Mouse (Mus musculus): ENCODE data around the gene Zcchc24.

The Zcchc24 gene

GRCm38 (mm10) chr14:25774100-25774499 lies 5.3 kb upstream of the Zcchc24 start:
- DNase-seq, result no peak

GRCm38 (mm10) chr14:25773039-25773438 lies 4.2 kb upstream of the Zcchc24 start:
- no peak for DNase-seq

DNA sequence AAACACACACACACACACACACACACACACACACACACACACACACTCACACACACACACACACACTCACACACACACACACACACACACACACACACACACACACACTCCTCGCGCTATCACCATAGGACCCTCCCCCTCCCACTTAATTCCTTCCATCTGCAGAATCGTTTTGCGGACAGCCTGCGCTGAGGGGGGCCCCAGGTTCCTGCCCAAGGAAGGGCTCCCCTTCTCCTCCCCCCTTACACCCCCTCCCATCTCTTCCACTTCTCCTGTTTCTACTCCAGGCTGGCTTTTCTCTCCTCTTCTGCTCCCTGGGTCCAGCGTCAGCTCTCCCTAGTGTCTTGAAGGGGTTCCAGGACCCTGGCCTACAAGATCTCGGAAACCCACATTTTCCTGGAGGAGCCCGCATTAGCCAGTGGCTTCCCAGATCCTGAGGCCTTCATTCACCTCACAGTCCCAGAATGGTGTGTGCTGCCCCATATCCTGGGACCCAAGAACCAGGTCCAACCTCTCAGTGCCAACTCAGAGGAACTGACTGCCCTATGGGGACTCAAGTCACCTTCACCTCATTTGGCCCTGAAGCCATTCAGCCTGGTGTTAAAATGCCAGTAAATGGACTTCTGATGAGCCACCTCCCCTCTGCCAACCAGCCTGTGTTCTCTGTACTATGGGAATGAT lies 927 bp upstream of the Zcchc24 start:
- no peak for DNase-seq

GRCm38 (mm10) chr14:25768261-25768893 lies 462 bp downstream of the Zcchc24 start:
- DNase-seq, result no peak

DNA sequence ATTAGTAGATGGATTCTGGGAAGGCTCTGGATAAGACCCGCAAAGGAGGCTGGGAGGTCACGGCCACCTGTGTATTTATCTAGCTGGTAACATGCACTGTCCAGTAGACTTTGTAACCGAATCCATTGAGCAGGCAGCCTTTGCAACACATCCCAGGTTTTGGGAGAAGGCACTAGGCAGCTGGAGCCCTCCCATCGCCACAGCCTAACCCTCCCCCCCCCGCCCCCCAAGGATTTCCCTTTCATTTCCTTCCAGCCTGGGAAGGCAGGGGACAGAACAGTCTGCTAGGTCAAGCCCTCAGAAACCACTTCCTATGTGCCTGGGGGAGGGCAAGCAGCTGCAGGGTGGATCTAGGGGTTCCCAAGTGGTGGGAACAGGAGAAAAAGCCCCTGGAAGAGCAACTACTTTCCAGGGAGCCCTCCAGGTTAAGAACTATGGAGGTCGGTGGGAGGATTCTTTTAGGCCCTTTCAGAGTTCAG lies 1.1 kb downstream of the Zcchc24 start:
- no peak for DNase-seq

GRCm38 (mm10) chr14:25766441-25766840 lies 2.4 kb downstream of the Zcchc24 start:
- no peak for DNase-seq

DNA sequence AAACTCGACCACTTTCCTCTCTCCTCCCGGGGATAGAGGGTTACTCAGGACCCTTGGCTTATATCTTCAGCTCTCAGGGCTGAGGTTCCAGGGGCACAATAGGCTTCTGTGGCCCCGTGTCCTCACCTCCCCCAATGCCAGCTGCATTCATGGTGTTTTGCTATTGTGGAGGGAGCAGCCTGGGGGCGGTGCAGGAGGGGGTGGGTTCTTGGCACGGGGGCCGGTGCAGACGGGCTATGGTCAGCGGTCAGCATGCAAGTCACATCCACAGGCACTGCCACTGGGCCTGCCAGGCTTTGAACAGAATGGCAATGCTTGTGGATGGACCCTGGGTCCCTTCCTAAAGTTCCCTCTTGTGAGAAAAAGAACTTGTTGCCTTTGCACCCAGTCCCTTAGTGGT lies 2.9 kb downstream of the Zcchc24 start:
- DNase-seq, result peak; percentile 56

- no peak for DNase-seq
Observed at GRCm38 (mm10) chr14:25765146-25765545, 3.7 kb downstream of the Zcchc24 start.

DNA sequence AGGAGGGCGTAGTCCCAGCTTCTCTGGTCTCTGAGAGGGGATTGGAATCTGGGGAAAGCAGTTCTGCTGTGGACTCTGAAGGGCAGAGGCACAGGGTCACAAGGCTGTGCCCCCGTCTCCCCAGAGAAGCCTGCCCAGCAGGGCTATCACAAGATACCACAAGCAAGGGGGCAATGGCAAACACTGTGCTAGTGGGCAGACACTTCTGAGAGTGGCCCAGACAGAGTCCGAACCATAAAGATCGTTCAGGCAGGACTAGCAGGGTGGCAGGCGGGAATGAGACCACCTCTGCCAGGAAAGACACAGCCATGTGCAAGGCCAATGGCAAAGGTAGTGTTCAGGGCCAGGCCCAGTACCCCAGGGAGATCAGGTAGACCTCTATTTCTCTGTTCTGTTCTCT lies 7.7 kb downstream of the Zcchc24 start:
- no peak for DNase-seq

- no peak for DNase-seq
Observed at GRCm38 (mm10) chr14:25759981-25760537, 8.8 kb downstream of the Zcchc24 start.

DNA sequence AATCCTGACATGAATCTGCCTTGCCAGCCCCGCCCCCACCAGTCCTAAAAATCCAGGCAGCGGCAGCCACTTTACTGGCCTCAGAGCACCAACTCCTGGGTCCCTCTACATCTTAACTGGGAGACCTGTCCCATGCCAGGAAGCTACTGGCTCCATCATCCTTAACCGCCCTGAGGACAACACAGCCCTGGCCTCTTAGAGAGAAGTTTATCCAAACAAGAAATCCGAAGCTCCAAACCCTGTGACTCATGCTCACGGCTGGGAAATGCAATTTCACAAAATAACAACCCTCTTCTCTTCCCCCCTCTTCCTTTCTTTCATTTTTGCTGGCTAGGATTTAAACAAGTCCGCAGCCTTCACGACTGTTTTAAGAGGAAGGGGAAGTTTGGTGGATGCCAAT lies 9.3 kb downstream of the Zcchc24 start:
- DNase-seq, result no peak

DNA sequence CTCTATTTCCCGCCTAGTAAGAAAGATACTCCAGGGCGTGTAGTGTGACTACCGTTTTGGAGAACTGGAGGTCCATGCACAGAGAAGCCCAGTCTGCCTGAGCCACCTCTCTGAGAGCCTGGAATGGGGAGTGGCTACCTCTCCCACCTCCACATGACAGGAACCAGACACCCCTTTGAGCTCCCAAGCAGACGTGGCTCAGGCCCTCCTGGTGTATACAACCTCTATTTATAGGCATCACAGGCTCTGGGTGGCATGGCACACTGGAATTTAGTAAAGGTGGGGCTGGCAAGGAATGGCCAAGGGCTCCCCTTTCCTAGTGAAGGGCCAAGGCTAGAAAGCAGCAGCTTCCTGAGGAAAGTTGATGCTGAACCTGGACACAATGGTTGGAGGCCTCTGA lies 10.9 kb downstream of the Zcchc24 start:
- no peak for DNase-seq

- DNase-seq, result no peak
Observed at GRCm38 (mm10) chr14:25756385-25756990, 12.4 kb downstream of the Zcchc24 start.

GRCm38 (mm10) chr14:25755541-25755940 lies 13.3 kb downstream of the Zcchc24 start:
- DNase-seq, result no peak

DNA sequence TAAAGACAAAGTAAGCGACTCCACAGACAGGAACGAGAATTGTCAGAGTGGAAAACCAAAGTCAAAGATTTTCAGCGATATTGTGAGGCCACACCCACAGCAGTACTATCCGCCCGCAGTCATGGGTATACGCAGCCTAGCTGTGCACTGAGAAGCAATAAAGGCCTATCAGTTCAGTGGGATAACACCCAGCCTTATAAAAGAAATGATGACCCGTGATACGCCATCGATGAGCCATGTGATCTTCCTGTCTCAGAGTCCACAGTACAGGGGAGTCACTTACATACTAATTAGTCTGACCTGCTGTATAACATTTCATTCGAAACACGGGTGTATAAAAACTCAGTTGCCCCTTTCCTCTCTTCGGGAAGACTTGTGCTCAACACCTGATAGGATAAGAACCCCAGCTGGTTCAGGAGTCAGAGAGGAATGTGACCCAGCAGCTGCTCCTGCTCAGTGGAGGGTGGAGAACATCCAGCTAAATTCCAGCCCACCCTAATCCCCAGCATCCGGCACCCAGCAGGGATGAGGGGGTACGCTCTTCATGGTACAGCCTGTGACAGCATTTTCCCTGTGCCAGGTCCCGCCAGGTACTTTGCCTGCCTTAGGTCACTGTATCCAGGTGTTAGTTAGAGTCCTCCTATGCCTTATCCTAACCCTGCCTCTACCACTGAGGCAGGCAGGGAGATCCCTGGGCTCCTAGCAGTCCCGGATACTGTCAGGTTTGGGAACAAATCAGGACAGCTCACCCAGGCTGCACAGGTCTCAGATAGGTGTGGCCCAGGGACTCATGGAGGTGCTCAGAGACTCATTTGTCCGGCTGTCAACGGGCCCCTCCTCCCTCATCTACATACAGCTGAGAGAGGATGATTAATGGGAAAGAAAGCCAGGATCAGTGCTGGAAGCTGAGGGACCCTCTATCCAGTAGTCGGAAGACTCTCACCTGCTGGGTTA lies 14.0 kb downstream of the Zcchc24 start:
- DNase-seq, result no peak

DNA sequence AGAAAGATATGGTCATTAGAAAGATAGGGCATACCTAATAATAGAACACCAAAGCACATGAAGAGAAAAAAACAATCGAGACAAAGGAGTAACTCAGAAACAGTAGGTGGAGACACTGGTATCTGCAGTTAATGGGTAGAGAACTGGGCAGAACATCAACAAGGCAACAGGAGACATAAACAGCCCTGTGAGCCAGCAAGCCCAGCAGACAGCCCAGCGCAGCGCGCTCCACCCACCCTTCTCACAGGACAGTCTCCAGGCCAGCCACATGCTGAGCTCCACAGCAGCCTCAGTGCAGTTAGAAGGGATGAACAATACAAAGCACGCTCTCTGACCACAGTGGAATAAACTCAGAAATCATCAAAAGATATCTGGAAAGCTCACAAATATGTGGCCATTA lies 15.8 kb downstream of the Zcchc24 start:
- peak; percentile 27 for DNase-seq

DNA sequence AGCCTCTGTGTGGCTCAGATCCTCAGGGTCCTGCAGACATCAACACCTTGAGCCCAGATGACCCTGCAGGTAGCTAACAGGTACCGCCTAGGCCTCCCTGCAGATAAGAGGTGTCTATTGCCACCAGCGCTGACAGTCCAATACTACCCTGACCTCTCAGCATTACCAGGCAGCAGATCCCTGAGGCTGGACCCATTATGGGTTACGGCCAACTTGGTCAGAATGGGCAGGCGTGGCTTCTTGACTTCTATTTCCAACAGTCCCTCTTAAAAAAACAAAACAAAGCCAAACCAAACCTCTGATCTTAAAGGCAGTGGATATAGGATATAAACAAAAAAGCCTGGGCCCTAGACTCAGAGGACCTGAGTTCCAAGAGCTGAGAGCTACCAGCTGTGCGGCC lies 17.8 kb downstream of the Zcchc24 start:
- DNase-seq, result no peak

GRCm38 (mm10) chr14:25750448-25751015 lies 18.3 kb downstream of the Zcchc24 start:
- DNase-seq, result no peak

DNA sequence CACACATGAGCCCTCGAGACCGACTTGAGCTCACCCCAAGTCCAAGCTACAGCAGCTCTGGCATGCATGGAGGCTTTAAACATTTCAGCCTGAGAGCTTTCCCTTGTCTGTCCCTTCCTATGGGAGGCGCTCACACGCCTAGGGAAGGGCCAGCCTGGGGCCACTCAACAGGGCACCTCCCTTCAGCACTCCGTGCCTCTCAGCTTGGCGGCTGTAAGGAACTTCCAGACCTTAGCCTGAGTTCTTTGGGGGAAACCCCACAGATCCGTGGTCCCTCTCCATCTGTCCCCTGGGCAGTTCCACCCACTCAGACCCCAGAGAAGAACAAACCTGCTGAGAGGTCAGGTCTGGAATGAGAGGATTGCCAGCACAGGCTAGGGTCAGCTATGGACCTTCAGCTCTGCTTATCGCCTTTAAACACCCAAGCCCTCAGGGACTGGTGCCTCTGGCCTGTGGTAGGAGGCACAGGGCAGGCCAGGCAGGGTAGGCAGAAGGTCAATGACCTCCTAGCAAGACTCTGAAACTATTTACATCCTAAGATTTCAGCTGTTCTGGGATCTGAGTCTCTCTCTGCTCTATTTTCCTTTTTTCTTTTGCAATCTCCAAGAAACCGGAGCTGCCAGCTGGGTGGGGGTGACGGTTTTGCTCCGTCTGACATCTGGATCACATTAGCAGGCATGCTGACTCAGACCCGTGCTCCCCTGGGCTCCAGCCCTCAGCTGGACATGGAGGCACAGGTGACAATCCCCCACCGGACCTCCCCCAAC lies 19.5 kb downstream of the Zcchc24 start:
- no peak for DNase-seq

DNA sequence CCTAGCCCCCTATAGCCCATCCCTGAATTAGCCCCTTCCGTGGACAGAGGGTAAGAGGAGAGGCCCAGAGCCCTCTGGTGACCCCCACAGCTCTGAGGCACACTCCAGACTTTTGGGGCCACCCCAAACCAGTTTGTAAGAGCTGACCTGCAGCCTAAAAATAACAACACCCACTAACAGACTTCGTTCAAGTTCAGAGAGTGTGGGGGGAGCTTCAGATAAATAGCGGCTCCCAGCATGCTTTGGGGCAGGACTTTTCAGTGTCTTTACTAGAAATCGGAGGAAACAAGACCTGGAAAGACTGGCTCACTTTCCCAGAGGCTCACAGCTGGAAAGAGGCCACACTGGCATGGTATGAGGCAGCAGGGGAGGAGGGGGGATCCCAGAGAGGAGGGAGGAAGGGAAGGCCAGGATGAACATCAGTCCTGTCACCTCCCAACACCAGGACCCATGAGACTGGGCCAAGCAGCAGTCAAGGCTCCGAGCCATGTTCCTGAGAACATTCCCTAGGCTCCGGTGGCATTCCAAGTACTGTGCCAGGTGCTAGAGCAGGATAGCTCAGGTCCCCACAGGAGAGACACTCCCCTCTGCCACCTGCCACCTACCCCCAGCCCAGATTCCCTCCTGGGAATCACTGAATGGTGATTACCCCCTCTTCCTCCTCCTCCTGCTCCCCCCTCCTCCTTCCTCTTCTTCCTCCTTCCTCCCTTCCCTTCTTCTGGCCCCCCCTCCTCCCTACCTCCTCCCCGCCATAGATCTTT lies 20.7 kb downstream of the Zcchc24 start:
- no peak for DNase-seq
